Mouse (Mus musculus): ENCODE data around the gene Rrp12. TPM values are rescaled to one million over a fixed set of nuclear protein-coding genes. Genes with fewer than 3 reads are reported as not detected.
"Not testable (repeated sequence)": the region's sequence is repeated elsewhere in the genome, so short reads cannot be mapped to it uniquely, and the experiment has no call there.

The Rrp12 gene
- 10 to 100 TPM; 10.7 to 12.9 TPM for total RNA-seq (2021)
- long read RNA-seq, experiment 1, full-length matches to known transcripts, result 14 of 19 reads
- long read RNA-seq, experiment 1, partial matches to known transcripts, result 5 of 19 reads
- long read RNA-seq, experiment 1, other reads (novel, unspliced or antisense), result 0 of 19 reads
- long read RNA-seq, experiment 2, full-length matches to known transcripts, result 12 of 16 reads
- long read RNA-seq, experiment 2, partial matches to known transcripts, result 4 of 16 reads
- long read RNA-seq, experiment 2, other reads (novel, unspliced or antisense), result 0 of 16 reads

- DNase-seq, result peak; percentile 69 to 82
- intact Hi-C loops (cut with DNase I), result loop anchor here (5.0 kb wide), 1 partner anchor 37 kb away; the partner anchor contains the start of genes Exosc1 and Zdhhc16
These were observed at the start of gene Rrp12 for GRCm38 (mm10) chr19:41895460-41896318. Rrp12 (minus strand) TSS chr19:41896173.

DNA sequence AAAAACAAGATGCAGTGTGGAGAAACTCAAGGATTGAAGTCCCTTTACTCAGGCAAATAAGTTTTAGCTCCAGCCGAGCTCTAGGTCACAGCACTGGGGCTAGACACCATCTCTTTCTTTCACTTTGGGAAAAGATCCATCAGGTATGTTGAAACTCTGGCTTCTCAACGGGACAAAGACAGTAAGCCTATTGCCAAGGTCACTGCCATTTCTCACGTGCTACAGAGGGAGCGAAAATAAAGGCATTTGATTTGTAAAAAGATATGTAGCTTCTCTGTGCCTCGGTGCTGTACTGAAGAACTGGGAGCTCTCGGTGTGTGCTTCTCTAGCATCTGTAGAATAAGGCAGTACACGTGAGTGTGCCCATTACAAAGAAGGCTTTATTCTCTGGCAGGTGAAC lies 47.9 kb upstream of the Rrp12 start:
- no peak for DNase-seq
- intact Hi-C loops (cut with DNase I), result no loop called here

DNA sequence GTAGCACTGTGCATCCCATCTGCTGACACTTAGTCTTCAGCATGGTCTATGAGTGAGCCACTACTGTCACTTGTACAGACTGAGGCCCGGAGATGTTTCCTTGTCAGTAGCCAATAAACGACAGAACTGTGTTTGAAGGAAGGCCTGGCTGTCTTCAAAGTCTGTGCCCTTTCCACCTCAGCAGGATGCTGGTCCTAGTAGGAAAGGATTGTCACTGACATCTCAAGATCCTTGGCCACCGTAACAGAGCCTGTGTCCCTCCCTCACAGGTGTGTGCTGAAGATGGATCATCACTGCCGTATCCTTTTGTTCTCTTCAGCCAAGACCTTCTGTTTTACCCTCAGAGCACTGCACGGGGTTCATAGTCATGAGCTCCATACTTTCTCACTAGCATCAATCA lies 42.6 kb upstream of the Rrp12 start:
- intact Hi-C loops (cut with DNase I), result no loop called here

GRCm38 (mm10) chr19:41935921-41936320 lies 39.9 kb upstream of the Rrp12 start:
- intact Hi-C loops (cut with DNase I), result no loop called here
- no peak for DNase-seq

More for the DNA sequence above, 42.6 kb upstream of the Rrp12 start:
- DNase-seq, result no peak

DNA sequence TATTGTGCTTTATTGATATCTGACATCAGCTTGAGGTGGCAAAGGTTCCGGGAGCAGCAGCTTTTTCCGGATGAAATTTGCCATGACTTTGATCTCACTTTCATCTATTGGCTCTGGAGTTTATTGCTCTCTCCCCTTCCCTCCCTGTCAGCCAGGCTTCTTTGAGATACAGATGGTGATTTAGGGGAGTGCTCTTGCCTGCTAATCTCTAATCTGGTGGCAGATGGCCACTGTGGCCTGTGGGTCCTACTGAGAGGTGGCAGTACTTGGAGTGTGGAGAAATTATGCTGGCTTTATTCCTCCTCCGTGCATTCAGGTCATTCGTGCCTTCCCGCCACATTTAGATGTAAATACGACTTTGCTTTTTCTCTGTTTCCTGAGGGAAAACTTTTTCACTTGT lies 38.2 kb upstream of the Rrp12 start:
- intact Hi-C loops (cut with DNase I), result loop anchor here (5.0 kb wide), 1 partner anchor 37 kb away; the partner anchor contains the start of gene Rrp12
- no peak for DNase-seq

GRCm38 (mm10) chr19:41933179-41934086 lies 37.5 kb upstream of the Rrp12 start, which contains the start of the genes Exosc1 and Zdhhc16:
Exosc1 (minus strand) TSS chr19:41933423.
Zdhhc16 (plus strand) TSS chr19:41933480.
- intact Hi-C loops (cut with DNase I), result loop anchor here (5.0 kb wide), 1 partner anchor 36 kb away; the partner anchor contains the start of gene Rrp12
- DNase-seq, result peak; percentile 98

GRCm38 (mm10) chr19:41932686-41933085 lies 36.7 kb upstream of the Rrp12 start:
- DNase-seq, result no peak
- intact Hi-C loops (cut with DNase I), result loop anchor here (5.0 kb wide), 1 partner anchor 35 kb away; the partner anchor contains the start of gene Rrp12

GRCm38 (mm10) chr19:41920412-41921067 lies 24.6 kb upstream of the Rrp12 start:
- intact Hi-C loops (cut with DNase I), result no loop called here

GRCm38 (mm10) chr19:41919471-41919870 lies 23.5 kb upstream of the Rrp12 start:
- intact Hi-C loops (cut with DNase I), result no loop called here
- no peak for DNase-seq

More at GRCm38 (mm10) chr19:41920412-41921067, 24.6 kb upstream of the Rrp12 start:
- no peak for DNase-seq

- intact Hi-C loops (cut with DNase I), result no loop called here
- DNase-seq, result no peak
These were observed 20.9 kb upstream of the Rrp12 start for GRCm38 (mm10) chr19:41916853-41917252.

- intact Hi-C loops (cut with DNase I), result no loop called here
- DNase-seq, result no peak
These were observed 19.3 kb upstream of the Rrp12 start for GRCm38 (mm10) chr19:41915294-41915693.

GRCm38 (mm10) chr19:41914592-41914882 lies 18.6 kb upstream of the Rrp12 start:
- intact Hi-C loops (cut with DNase I), result loop anchor here (5.0 kb wide), 1 partner anchor 108 kb away; no protein-coding TSS in a partner anchor
- not testable (repeated sequence) for DNase-seq

DNA sequence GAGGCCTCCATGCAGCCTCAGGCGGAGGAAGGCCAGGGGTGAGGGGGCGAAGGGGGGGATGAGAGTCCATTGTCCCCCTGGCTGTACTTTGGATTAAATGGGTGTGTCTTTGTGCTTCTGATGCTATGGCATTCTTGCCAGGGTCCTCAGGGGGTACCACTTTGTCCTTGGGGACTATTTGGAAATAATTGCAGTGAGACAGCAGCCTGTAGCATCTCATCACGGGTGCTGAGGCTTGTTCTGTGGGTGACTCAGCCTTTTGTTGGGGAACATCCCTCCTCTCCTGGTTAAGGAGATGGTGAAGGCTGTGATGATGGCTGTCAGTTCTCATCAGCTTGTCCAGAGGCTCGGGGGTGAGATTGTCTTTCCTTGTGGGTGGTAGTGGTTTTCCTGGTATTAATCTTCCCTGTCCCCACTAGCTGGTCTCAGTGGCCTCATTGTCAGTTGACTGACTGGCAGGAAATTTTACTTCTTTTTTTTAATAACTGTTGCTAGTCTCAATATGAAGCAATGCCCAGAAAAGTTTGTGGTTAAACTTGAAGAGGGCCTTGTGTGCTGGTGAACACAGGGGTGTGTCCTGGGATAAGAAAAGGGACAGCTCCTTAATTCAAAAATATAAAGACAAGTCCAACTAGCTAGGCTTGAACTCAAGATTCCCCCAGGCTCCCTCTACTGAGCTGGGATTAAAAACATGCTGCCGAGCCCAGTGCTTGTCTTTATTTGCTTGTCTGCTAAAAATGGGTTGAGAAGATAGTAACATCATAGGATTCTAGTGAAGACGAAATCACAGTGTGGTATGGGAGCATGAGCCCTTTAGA lies 18.0 kb upstream of the Rrp12 start:
- intact Hi-C loops (cut with DNase I), result loop anchor here (5.0 kb wide), 1 partner anchor 108 kb away; no protein-coding TSS in a partner anchor
- no peak for DNase-seq

DNA sequence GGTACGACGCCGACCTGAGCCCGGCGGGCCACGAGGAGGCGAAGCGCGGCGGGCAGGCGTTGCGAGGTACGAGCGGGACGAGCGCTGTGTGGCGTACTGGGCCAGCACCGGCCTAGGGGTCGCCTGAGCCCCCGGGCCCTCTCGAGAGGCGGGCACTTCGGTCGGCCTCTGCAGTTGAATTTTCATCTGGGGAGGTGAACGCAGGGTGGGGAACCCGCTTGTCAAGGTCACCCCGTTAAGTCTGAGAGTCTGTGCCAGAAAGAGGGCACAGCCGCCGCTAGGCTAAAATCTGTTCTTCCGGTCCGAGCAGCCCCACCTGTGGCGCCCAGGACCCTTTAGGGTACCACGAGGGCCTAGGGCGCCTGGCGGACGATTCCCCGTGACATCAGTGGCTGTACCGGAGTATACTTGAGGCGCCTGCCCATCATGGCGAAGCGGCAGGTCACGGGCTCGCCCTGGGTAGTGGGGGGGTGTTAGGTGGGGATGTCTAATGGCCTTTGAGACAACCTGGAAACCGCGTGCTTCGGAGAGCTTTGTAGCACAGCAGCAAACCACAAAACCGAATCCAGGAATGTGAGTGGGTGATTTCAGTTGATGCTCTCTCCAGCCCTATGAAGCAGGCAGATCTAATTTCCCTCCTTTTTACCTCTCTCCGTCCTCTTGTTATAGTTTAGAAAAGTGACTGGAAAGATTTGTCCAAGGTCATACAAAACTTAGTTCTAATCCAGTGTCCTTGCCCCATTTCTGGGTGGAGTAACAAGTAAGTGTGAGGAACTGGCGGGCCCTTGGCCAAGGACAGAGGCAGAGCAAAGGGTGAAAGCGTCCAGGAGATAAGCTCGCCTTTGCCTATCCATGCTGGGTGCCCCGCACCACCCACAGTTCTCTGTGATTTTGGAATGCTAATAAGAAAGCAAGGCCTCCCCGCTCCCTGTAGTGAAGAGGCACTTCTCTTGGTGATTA lies 16.4 kb upstream of the Rrp12 start:
- intact Hi-C loops (cut with DNase I), result loop anchor here (5.0 kb wide), 1 partner anchor 110 kb away; no protein-coding TSS in a partner anchor
- peak; percentile 38 to 43 for DNase-seq

- intact Hi-C loops (cut with DNase I), result loop anchor here (5.0 kb wide), 1 partner anchor 111 kb away; no protein-coding TSS in a partner anchor
- DNase-seq, result peak; percentile 97 to 99
These were observed 15.5 kb upstream of the Rrp12 start, which contains the start of gene Pgam1 for GRCm38 (mm10) chr19:41911178-41912073. Pgam1 (plus strand) TSS chr19:41911923.

- DNase-seq, result no peak
- intact Hi-C loops (cut with DNase I), result loop anchor here (5.0 kb wide), 1 partner anchor 112 kb away; no protein-coding TSS in a partner anchor
These were observed 14.4 kb upstream of the Rrp12 start for GRCm38 (mm10) chr19:41910396-41910795.

All from heart, postnatal 14 days (tissue).